Mouse (Mus musculus): ENCODE measurements around the gene D930048N14Rik. TPM values are rescaled to one million over a fixed set of nuclear protein-coding genes. Genes with fewer than 3 reads are reported as not detected.

The D930048N14Rik gene
- polyA plus RNA-seq, 1 experiment from 2014 or later, result 0.34 TPM

- no peak for TF ChIP-seq EP300 (IDR thresholded peaks at IDR 0.05; ENCODE audit: low read depth)
- TF ChIP-seq CTCF (IDR thresholded peaks at IDR 0.05; ENCODE audit: low read depth), result no peak
- Histone ChIP-seq H3K9ac (replicated peaks) (no peak overlapping the region), H3K9me3 (ENCODE audit: low read length) (no peaks in the 10 kb centered on the region), H3K36me3 (replicated peaks; ENCODE audit: insufficient read depth, low read length) (peaks cover 16% of the 10 kb centered on the region), H3K4me2 (ENCODE audit: low read depth, low read length) (no peak overlapping the region), H3K4me1 (ENCODE audit: insufficient read depth) (peaks cover 16% of the 10 kb centered on the region), H3K4me3 (ENCODE audit: low read depth, low read length) (no peak overlapping the region), H3K27me3 (ENCODE audit: insufficient read depth, low read length) (no peaks in the 10 kb centered on the region), H3K27ac (ENCODE audit: low read depth) (0 out of 2 replicates have a peak overlapping the region, but pooled peaks have one; percentile 11)
- 87% methylated on average over 3 of the region's 3 CpGs for WGBS (ENCODE audit: insufficient replicate concordance)
- DNase-seq, result no peak
- ATAC-seq, result no peak
Observed at GRCm38 (mm10) chr11:51633721-51634120, 17.0 kb upstream of the D930048N14Rik start.

- Histone ChIP-seq H3K27me3 (ENCODE audit: insufficient read depth, low read length) (no peaks in the 10 kb centered on the region), H3K4me2 (ENCODE audit: low read depth, low read length) (peak overlapping the region; percentile 89), H3K9ac (replicated peaks) (peak overlapping the region; percentile 87), H3K27ac (ENCODE audit: low read depth) (peak overlapping the region; percentile 96), H3K9me3 (ENCODE audit: low read length) (no peaks in the 10 kb centered on the region), H3K4me3 (ENCODE audit: low read depth, low read length) (peak overlapping the region; percentile 84), H3K4me1 (ENCODE audit: insufficient read depth) (peaks cover 16% of the 10 kb centered on the region), H3K36me3 (replicated peaks; ENCODE audit: insufficient read depth, low read length) (peaks cover 8% of the 10 kb centered on the region; the same call in 1 of the 2 replicates)
- ATAC-seq (no peak), DNase-seq (no peak)
- TF ChIP-seq CTCF (IDR thresholded peaks at IDR 0.05; ENCODE audit: low read depth), result no peak
- no peak for TF ChIP-seq EP300 (IDR thresholded peaks at IDR 0.05; ENCODE audit: low read depth)
- WGBS (ENCODE audit: insufficient replicate concordance), result 8% methylated on average over 6 of the region's 6 CpGs
Observed at GRCm38 (mm10) chr11:51635127-51635524, 15.6 kb upstream of the D930048N14Rik start.

- TF ChIP-seq EP300 (IDR thresholded peaks at IDR 0.05; ENCODE audit: low read depth), result no peak
- peak; percentile 32; the same call in 1 of the 2 replicates for TF ChIP-seq CTCF (IDR thresholded peaks at IDR 0.05; ENCODE audit: low read depth)
- Histone ChIP-seq H3K36me3 (replicated peaks; ENCODE audit: insufficient read depth, low read length) (peaks cover 8% of the 10 kb centered on the region; the same call in 1 of the 2 replicates), H3K27ac (ENCODE audit: low read depth) (peak within 1 kb of the TSS; percentile 96), H3K4me3 (ENCODE audit: low read depth, low read length) (peak within 1 kb of the TSS; percentile 84), H3K4me1 (ENCODE audit: insufficient read depth) (peaks cover 16% of the 10 kb centered on the region), H3K4me2 (ENCODE audit: low read depth, low read length) (peak within 1 kb of the TSS; percentile 89), H3K27me3 (ENCODE audit: insufficient read depth, low read length) (no peaks in the 10 kb centered on the region), H3K9me3 (ENCODE audit: low read length) (no peaks in the 10 kb centered on the region), H3K9ac (replicated peaks) (peak within 1 kb of the TSS; percentile 87)
- ATAC-seq (peak; percentile 90), DNase-seq (peak; percentile 88)
- WGBS (ENCODE audit: insufficient replicate concordance), result 1% methylated on average over 61 of the region's 61 CpGs
Observed at GRCm38 (mm10) chr11:51635525-51636322, 15.0 kb upstream of the D930048N14Rik start, which contains the start of gene Rmnd5b. TSS of gene Rmnd5b (minus strand) at chr11:51635896.

- H3K4me1 ChIP-seq (ENCODE audit: insufficient read depth), result peaks cover 16% of the 10 kb centered on the region
- H3K27ac ChIP-seq (ENCODE audit: low read depth), result peak overlapping the region; percentile 96
- WGBS (ENCODE audit: insufficient replicate concordance), result 6% methylated on average over 6 of the region's 6 CpGs
- DNase-seq (peak; percentile 76), ATAC-seq (peak; percentile 67)
- H3K9ac ChIP-seq (replicated peaks), result peak overlapping the region; percentile 87
- H3K9me3 ChIP-seq (ENCODE audit: low read length), result no peaks in the 10 kb centered on the region
- H3K27me3 ChIP-seq (ENCODE audit: insufficient read depth, low read length), result no peaks in the 10 kb centered on the region
- peak overlapping the region; percentile 89 for H3K4me2 ChIP-seq (ENCODE audit: low read depth, low read length)
- peak; percentile 82 for TF ChIP-seq CTCF (IDR thresholded peaks at IDR 0.05; ENCODE audit: low read depth)
- no peak for TF ChIP-seq EP300 (IDR thresholded peaks at IDR 0.05; ENCODE audit: low read depth)
- H3K36me3 ChIP-seq (replicated peaks; ENCODE audit: insufficient read depth, low read length), result peaks cover 4% of the 10 kb centered on the region; the same call in 1 of the 2 replicates
- H3K4me3 ChIP-seq (ENCODE audit: low read depth, low read length), result peak overlapping the region; percentile 84
Observed at GRCm38 (mm10) chr11:51636323-51636684, 14.4 kb upstream of the D930048N14Rik start.

GRCm38 (mm10) chr11:51637971-51638414 lies 12.8 kb upstream of the D930048N14Rik start:
- H3K27ac ChIP-seq (ENCODE audit: low read depth), result peak overlapping the region; percentile 81
- H3K9ac ChIP-seq (replicated peaks), result peak overlapping the region; percentile 46
- no peaks in the 10 kb centered on the region for H3K9me3 ChIP-seq (ENCODE audit: low read length)
- no peaks in the 10 kb centered on the region for H3K36me3 ChIP-seq (replicated peaks; ENCODE audit: insufficient read depth, low read length)
- H3K4me1 ChIP-seq (ENCODE audit: insufficient read depth), result peaks cover 16% of the 10 kb centered on the region
- ATAC-seq, result no peak
- H3K4me2 ChIP-seq (ENCODE audit: low read depth, low read length), result peak overlapping the region; percentile 59
- H3K4me3 ChIP-seq (ENCODE audit: low read depth, low read length), result peak overlapping the region; percentile 21; the same call in 1 of the 2 replicates
- DNase-seq, result peak; percentile 62
- H3K27me3 ChIP-seq (ENCODE audit: insufficient read depth, low read length), result no peaks in the 10 kb centered on the region
- WGBS (ENCODE audit: insufficient replicate concordance), result 6% methylated on average over 17 of the region's 17 CpGs
- TF ChIP-seq EP300 (IDR thresholded peaks at IDR 0.05; ENCODE audit: low read depth) (no peak), CTCF (IDR thresholded peaks at IDR 0.05; ENCODE audit: low read depth) (no peak)

GRCm38 (mm10) chr11:51638497-51638896 lies 12.3 kb upstream of the D930048N14Rik start:
- Histone ChIP-seq H3K9me3 (ENCODE audit: low read length) (no peaks in the 10 kb centered on the region), H3K36me3 (replicated peaks; ENCODE audit: insufficient read depth, low read length) (no peaks in the 10 kb centered on the region), H3K4me3 (ENCODE audit: low read depth, low read length) (peak overlapping the region; percentile 21; the same call in 1 of the 2 replicates), H3K4me1 (ENCODE audit: insufficient read depth) (peaks cover 16% of the 10 kb centered on the region), H3K9ac (replicated peaks) (peak overlapping the region; percentile 46; the same call in 1 of the 2 replicates), H3K27ac (ENCODE audit: low read depth) (peak overlapping the region; percentile 81), H3K4me2 (ENCODE audit: low read depth, low read length) (peak overlapping the region; percentile 59), H3K27me3 (ENCODE audit: insufficient read depth, low read length) (no peaks in the 10 kb centered on the region)
- 53% methylated on average over 5 of the region's 5 CpGs for WGBS (ENCODE audit: insufficient replicate concordance)
- DNase-seq, result no peak
- ATAC-seq, result no peak
- TF ChIP-seq EP300 (IDR thresholded peaks at IDR 0.05; ENCODE audit: low read depth) (no peak), CTCF (IDR thresholded peaks at IDR 0.05; ENCODE audit: low read depth) (no peak)

All from liver, postnatal 0 days (tissue).